Mouse (Mus musculus) heart, embryonic 16.5 days (tissue): ENCODE data around the gene Arl15. TPM values are rescaled to one million over a fixed set of nuclear protein-coding genes. Genes with fewer than 3 reads are reported as not detected.

Source experiments
- ATAC-seq: fragments of 200-750 bp; cut with Nextera tagmentation; replicated peaks from 2 replicates; pipeline ENCODE4 v1.8.0; 2017; ENCODE audit warnings: moderate number of reproducible peaks; ENCODE audit not compliant: insufficient read depth, low FRiP score; ENCODE audit errors: extremely low read depth
- H3K27ac ChIP-seq: fragments of 300-500 bp; sonication (generic); 2 replicates; pipeline ENCODE4 v1.5.1; 2014; ENCODE audit warnings: mild to moderate bottlenecking, low read length, control low read depth, moderate library complexity
- H3K27me3 ChIP-seq: fragments of 300-500 bp; sonication (generic); 2 replicates; pipeline ENCODE4 v1.6.1; 2014; ENCODE audit warnings: low read length, mixed read lengths; ENCODE audit not compliant: control insufficient read depth, insufficient read depth
- H3K36me3 ChIP-seq: fragments of 300-500 bp; sonication (generic); 2 replicates; pipeline ENCODE4 v1.6.1; 2014; ENCODE audit not compliant: control insufficient read depth, insufficient read depth
- H3K4me1 ChIP-seq: fragments of 300-500 bp; sonication (generic); 2 replicates; pipeline ENCODE4 v1.6.1; 2014; ENCODE audit warnings: low read length, mixed read lengths; ENCODE audit not compliant: control insufficient read depth, insufficient read depth
- H3K4me2 ChIP-seq: fragments of 300-500 bp; sonication (generic); 2 replicates; pipeline ENCODE4 v1.6.1; 2014; ENCODE audit warnings: low read depth, mild to moderate bottlenecking, control low read depth, low read length
- H3K4me3 ChIP-seq: fragments of 300-500 bp; sonication (generic); 2 replicates; pipeline ENCODE4 v1.5.1; 2014; ENCODE audit warnings: mild to moderate bottlenecking, control low read depth, low read length
- H3K9ac ChIP-seq: fragments of 300-500 bp; sonication (generic); 2 replicates; pipeline ENCODE4 v1.6.1; 2014; ENCODE audit warnings: low read length, control low read depth
- H3K9me3 ChIP-seq: fragments of 300-500 bp; sonication (generic); replicated peaks from 2 replicates; pipeline ENCODE4 v1.6.1; 2016; ENCODE audit warnings: low read length; ENCODE audit not compliant: control insufficient read depth
- WGBS: fragments of 180-500 bp; shearing (Covaris S2); extraction: QIAGEN DNeasy Blood & Tissue Kit; methylation state at CpG from one replicate; pipeline ENCODE4 v1.1.7; 2014; 5-methylcytosine and 5-hydroxymethylcytosine counted together
- polyA plus RNA-seq: library from polyadenylated mRNA; unstranded; fragments of >200 nt; fragmentation: Nextera tagmentation; extraction: Ambion mirVana; gene quantifications from 2 replicates; pipeline ENCODE4 v1.2.1, GENCODE M21; 2015

Arl15 gene
- polyA plus RNA-seq, 1 experiment from 2014 or later = 8.8 TPM

DNA sequence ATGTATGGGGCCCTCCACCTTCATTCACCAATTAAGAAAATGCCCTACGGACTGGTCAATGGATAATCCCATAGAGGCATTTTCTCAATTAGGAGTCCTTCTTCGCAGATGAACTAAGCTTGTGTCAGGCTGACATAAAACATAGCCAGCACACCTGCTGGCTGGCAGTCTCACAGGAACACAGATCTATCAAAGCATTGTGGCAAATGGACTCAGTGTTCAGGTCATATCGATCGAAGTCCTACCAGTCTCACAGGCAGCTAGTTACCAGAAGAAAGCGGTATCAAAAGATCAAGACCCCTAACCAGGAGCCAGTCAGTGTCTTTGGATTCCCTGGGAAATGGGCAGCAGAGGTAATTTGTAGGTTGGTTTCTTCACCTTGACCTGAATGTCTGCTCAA is 274.1 kb downstream of the Arl15 start:
- H3K27ac ChIP-seq = no peak overlapping the region
- no peaks in the 10 kb centered on the region; the same call in 1 of the 2 replicates for H3K9me3 ChIP-seq
- H3K27me3 ChIP-seq = no peaks in the 10 kb centered on the region
- no peak for ATAC-seq
- no peak overlapping the region for H3K4me2 ChIP-seq
- no peaks in the 10 kb centered on the region for H3K4me1 ChIP-seq
- H3K36me3 ChIP-seq = no peaks in the 10 kb centered on the region
- 92% methylated on average over 5 of the region's 5 CpGs for WGBS
- H3K9ac ChIP-seq = no peak overlapping the region
- H3K4me3 ChIP-seq = no peak overlapping the region

GRCm38 (mm10) chr13:114071439-114071838 is 277.1 kb downstream of the Arl15 start:
- H3K36me3 ChIP-seq = no peaks in the 10 kb centered on the region
- no peaks in the 10 kb centered on the region for H3K27me3 ChIP-seq
- no peak overlapping the region for H3K27ac ChIP-seq
- no peak overlapping the region for H3K4me3 ChIP-seq
- H3K4me2 ChIP-seq = no peak overlapping the region
- no peaks in the 10 kb centered on the region for H3K4me1 ChIP-seq
- H3K9me3 ChIP-seq = no peaks in the 10 kb centered on the region; the same call in 1 of the 2 replicates
- WGBS = 91% methylated on average over 7 of the region's 7 CpGs
- ATAC-seq = no peak
- no peak overlapping the region for H3K9ac ChIP-seq

GRCm38 (mm10) chr13:114074471-114074870 is 280.2 kb downstream of the Arl15 start:
- no peaks in the 10 kb centered on the region for H3K36me3 ChIP-seq
- no peak overlapping the region for H3K9ac ChIP-seq
- H3K4me2 ChIP-seq = no peak overlapping the region
- H3K27ac ChIP-seq = no peak overlapping the region
- H3K4me1 ChIP-seq = no peaks in the 10 kb centered on the region
- no peaks in the 10 kb centered on the region for H3K27me3 ChIP-seq
- no peaks in the 10 kb centered on the region for H3K9me3 ChIP-seq
- 58% methylated on average over 8 of the region's 8 CpGs for WGBS
- ATAC-seq = no peak
- H3K4me3 ChIP-seq = no peak overlapping the region

GRCm38 (mm10) chr13:114075724-114076384 is 281.5 kb downstream of the Arl15 start:
- no peaks in the 10 kb centered on the region for H3K27me3 ChIP-seq
- no peak overlapping the region for H3K9ac ChIP-seq
- no peaks in the 10 kb centered on the region for H3K4me1 ChIP-seq
- 64% methylated on average over 9 of the region's 9 CpGs for WGBS
- no peak overlapping the region for H3K4me3 ChIP-seq
- ATAC-seq = no peak
- H3K27ac ChIP-seq = no peak overlapping the region
- H3K9me3 ChIP-seq = no peaks in the 10 kb centered on the region
- no peak overlapping the region for H3K4me2 ChIP-seq
- H3K36me3 ChIP-seq = no peaks in the 10 kb centered on the region

DNA sequence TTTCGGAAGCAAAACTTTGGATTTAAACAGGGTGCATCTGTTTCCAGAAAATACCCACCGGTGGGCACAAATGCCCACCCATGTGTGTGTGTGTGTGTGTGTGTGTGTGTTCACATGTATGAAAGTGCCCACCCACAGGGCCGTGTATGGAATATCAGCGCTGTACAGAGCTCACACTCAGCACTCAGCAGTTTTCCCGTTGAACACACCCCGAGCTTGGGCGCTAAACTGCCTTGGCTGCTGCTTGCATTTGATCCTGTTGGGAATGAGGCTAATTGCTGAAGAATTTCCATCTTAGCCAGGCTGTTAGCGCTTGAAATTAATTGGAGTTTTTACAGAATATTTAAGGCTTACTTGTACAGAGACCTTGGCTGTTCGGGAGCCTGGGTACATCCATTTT is 282.9 kb downstream of the Arl15 start:
- no peak overlapping the region for H3K4me2 ChIP-seq
- 88% methylated on average over 9 of the region's 9 CpGs for WGBS
- no peak overlapping the region for H3K9ac ChIP-seq

GRCm38 (mm10) chr13:114077584-114078270 is 283.4 kb downstream of the Arl15 start:
- Histone ChIP-seq H3K27ac (no peak overlapping the region), H3K4me3 (no peak overlapping the region), H3K27me3 (no peaks in the 10 kb centered on the region), H3K9ac (no peak overlapping the region), H3K9me3 (no peaks in the 10 kb centered on the region), H3K4me2 (no peak overlapping the region), H3K4me1 (no peaks in the 10 kb centered on the region), H3K36me3 (no peaks in the 10 kb centered on the region)
- ATAC-seq = no peak
- WGBS = 72% methylated on average over 17 of the region's 17 CpGs

More for the DNA sequence above, 282.9 kb downstream of the Arl15 start:
- no peak for ATAC-seq
- Histone ChIP-seq H3K27ac (no peak overlapping the region), H3K36me3 (no peaks in the 10 kb centered on the region), H3K4me1 (no peaks in the 10 kb centered on the region), H3K27me3 (no peaks in the 10 kb centered on the region), H3K4me3 (no peak overlapping the region), H3K9me3 (no peaks in the 10 kb centered on the region)

DNA sequence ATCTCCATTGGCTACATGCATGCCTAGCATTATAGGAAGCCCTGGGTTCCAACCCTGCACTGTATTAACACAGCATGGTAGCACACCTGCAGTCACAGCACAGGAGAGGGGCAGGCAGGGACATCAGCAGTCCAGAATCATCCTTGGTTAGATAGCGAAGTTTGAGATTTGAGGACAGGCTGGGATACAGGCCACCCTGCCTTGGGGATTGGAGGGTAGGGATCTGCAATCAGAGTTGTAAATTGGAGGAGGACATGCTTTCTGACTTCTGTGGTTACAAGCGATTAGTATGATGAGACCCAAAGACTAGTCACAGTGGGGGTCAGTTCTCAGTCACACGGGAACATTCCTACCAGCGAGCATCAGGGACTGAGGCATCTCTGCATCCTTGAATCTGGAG is 284.5 kb downstream of the Arl15 start:
- Histone ChIP-seq H3K4me1 (no peaks in the 10 kb centered on the region), H3K36me3 (no peaks in the 10 kb centered on the region), H3K9ac (no peak overlapping the region), H3K27ac (no peak overlapping the region), H3K9me3 (no peaks in the 10 kb centered on the region), H3K27me3 (no peaks in the 10 kb centered on the region), H3K4me2 (no peak overlapping the region), H3K4me3 (no peak overlapping the region)
- 88% methylated on average over 4 of the region's 4 CpGs for WGBS
- no peak for ATAC-seq

GRCm38 (mm10) chr13:114079751-114080150 is 285.4 kb downstream of the Arl15 start:
- H3K4me2 ChIP-seq = no peak overlapping the region
- whole genome bisulfite sequencing = 91% methylated on average over 6 of the region's 6 CpGs

GRCm38 (mm10) chr13:114080491-114080890 is 286.2 kb downstream of the Arl15 start:
- 81% methylated on average over 8 of the region's 8 CpGs for WGBS
- Histone ChIP-seq H3K9ac (no peak overlapping the region), H3K4me1 (no peaks in the 10 kb centered on the region), H3K4me3 (no peak overlapping the region), H3K27ac (no peak overlapping the region), H3K9me3 (no peaks in the 10 kb centered on the region), H3K4me2 (no peak overlapping the region), H3K27me3 (no peaks in the 10 kb centered on the region), H3K36me3 (no peaks in the 10 kb centered on the region)
- no peak for ATAC-seq

More at GRCm38 (mm10) chr13:114079751-114080150, 285.4 kb downstream of the Arl15 start:
- Histone ChIP-seq H3K27me3 (no peaks in the 10 kb centered on the region), H3K4me3 (no peak overlapping the region), H3K9ac (no peak overlapping the region), H3K4me1 (no peaks in the 10 kb centered on the region), H3K27ac (no peak overlapping the region), H3K9me3 (no peaks in the 10 kb centered on the region), H3K36me3 (no peaks in the 10 kb centered on the region)
- ATAC-seq = no peak
